Mouse (Mus musculus) forebrain, embryonic 14.5 days (tissue): ENCODE data around the gene Pfdn2. TPM values are rescaled to one million over a fixed set of nuclear protein-coding genes. Genes with fewer than 3 reads are reported as not detected.

ENCODE experiments used
- ATAC-seq: fragments of 200-750 bp; cut with Nextera tagmentation; 2 replicates; pipeline ENCODE4 v1.8.0; 2017; ENCODE audit warnings: mild to moderate bottlenecking, moderate library complexity
- DNase-seq: peaks from one replicate; pipeline ENCODE4 v3.0.0-alpha.2; 2015; ENCODE audit warnings: low spot score
- H3K27ac ChIP-seq: fragments of 300-500 bp; sonication (generic); 2 replicates; pipeline ENCODE4 v1.5.1; 2014; ENCODE audit warnings: low read depth, mild to moderate bottlenecking, control low read depth, low read length, moderate library complexity
- H3K27me3 ChIP-seq: fragments of 300-500 bp; sonication (generic); replicated peaks from 2 replicates; pipeline ENCODE4 v1.6.1; 2014; ENCODE audit warnings: low read length, control low read depth, mixed read lengths; ENCODE audit not compliant: control insufficient read depth, insufficient read depth
- H3K36me3 ChIP-seq: fragments of 300-500 bp; sonication (generic); 2 replicates; pipeline ENCODE4 v1.6.1; 2014; ENCODE audit warnings: low read length, control low read depth; ENCODE audit not compliant: control insufficient read depth, insufficient read depth
- H3K4me1 ChIP-seq: fragments of 300-500 bp; sonication (generic); 2 replicates; pipeline ENCODE4 v1.6.1; 2014; ENCODE audit warnings: antibody characterized with exemption, low read length, control low read depth; ENCODE audit not compliant: control insufficient read depth, insufficient read depth
- H3K4me2 ChIP-seq: fragments of 300-500 bp; sonication (generic); 2 replicates; pipeline ENCODE4 v1.6.1; 2014; ENCODE audit warnings: mild to moderate bottlenecking, control low read depth, low read length
- H3K4me3 ChIP-seq: fragments of 300-500 bp; sonication (generic); 2 replicates; pipeline ENCODE4 v1.5.1; 2014; ENCODE audit warnings: low read depth, low read length, control low read depth
- H3K9ac ChIP-seq: fragments of 300-500 bp; sonication (generic); 2 replicates; pipeline ENCODE4 v1.6.1; 2014; ENCODE audit warnings: mild to moderate bottlenecking, low read length, control low read depth, moderate library complexity
- H3K9me3 ChIP-seq: fragments of 300-500 bp; sonication (generic); replicated peaks from 2 replicates; pipeline ENCODE4 v1.6.1; 2016; ENCODE audit warnings: low read length, control low read depth, mixed read lengths; ENCODE audit not compliant: control insufficient read depth
- WGBS: fragments of 180-500 bp; shearing (Covaris S2); extraction: QIAGEN DNeasy Blood & Tissue Kit; methylation state at CpG from one replicate; pipeline ENCODE4 v1.1.7; 2014; 5-methylcytosine and 5-hydroxymethylcytosine counted together
- polyA plus RNA-seq: library from polyadenylated mRNA; unstranded; fragments of >200 nt; fragmentation: Nextera tagmentation; extraction: Ambion mirVana; gene quantifications from 2 replicates; pipeline ENCODE4 v1.2.1, GENCODE M21; 2014

Pfdn2 gene
- polyA plus RNA-seq, 1 experiment from 2014 or later = 78.3 TPM

- Histone ChIP-seq H3K4me2 (peak overlapping the region; percentile 83), H3K4me3 (peak overlapping the region; percentile 95), H3K27ac (peak overlapping the region; percentile 52), H3K36me3 (peaks cover 24% of the 10 kb centered on the region), H3K9ac (peak overlapping the region; percentile 84), H3K9me3 (peaks cover 3% of the 10 kb centered on the region; the same call in 1 of the 2 replicates), H3K4me1 (peaks cover 14% of the 10 kb centered on the region), H3K27me3 (no peaks in the 10 kb centered on the region)
- no peak; the same call in 1 of the 2 replicates for ATAC-seq
- DNase-seq = no peak
- under 1% methylated on average over 14 of the region's 14 CpGs for WGBS
Measured at GRCm38 (mm10) chr1:171346095-171346450, 603 bp downstream of the Pfdn2 start.

- Histone ChIP-seq H3K4me1 (peaks cover 14% of the 10 kb centered on the region), H3K36me3 (no peaks in the 10 kb centered on the region), H3K27ac (no peak overlapping the region), H3K9me3 (peaks cover 3% of the 10 kb centered on the region; the same call in 1 of the 2 replicates), H3K4me3 (no peak overlapping the region), H3K9ac (no peak overlapping the region), H3K27me3 (no peaks in the 10 kb centered on the region), H3K4me2 (no peak overlapping the region)
- WGBS = 93% methylated on average over 3 of the region's 3 CpGs
- DNase-seq = no peak
- ATAC-seq = no peak
Measured at GRCm38 (mm10) chr1:171348665-171349064, 3.2 kb downstream of the Pfdn2 start.

- WGBS = 96% methylated on average over 2 of the region's 2 CpGs
- no peak overlapping the region for H3K4me3 ChIP-seq
- DNase-seq (no peak), ATAC-seq (no peak)
- H3K27me3 ChIP-seq = no peaks in the 10 kb centered on the region
- H3K36me3 ChIP-seq = no peaks in the 10 kb centered on the region
- no peak overlapping the region for H3K27ac ChIP-seq
- H3K9ac ChIP-seq = no peak overlapping the region
- H3K4me2 ChIP-seq = no peak overlapping the region
- H3K4me1 ChIP-seq = peaks cover 14% of the 10 kb centered on the region
- H3K9me3 ChIP-seq = peaks cover 3% of the 10 kb centered on the region; the same call in 1 of the 2 replicates
Measured at GRCm38 (mm10) chr1:171349210-171349609, 3.7 kb downstream of the Pfdn2 start.

- ATAC-seq (no peak), DNase-seq (peak; percentile 30)
- no peak overlapping the region for H3K4me3 ChIP-seq
- no peak overlapping the region for H3K4me2 ChIP-seq
- no peak overlapping the region for H3K27ac ChIP-seq
- H3K9ac ChIP-seq = no peak overlapping the region
- H3K9me3 ChIP-seq = no peaks in the 10 kb centered on the region
- no peaks in the 10 kb centered on the region for H3K27me3 ChIP-seq
- 88% methylated on average over 5 of the region's 5 CpGs for WGBS
- H3K36me3 ChIP-seq = peaks cover 23% of the 10 kb centered on the region
- H3K4me1 ChIP-seq = peaks cover 5% of the 10 kb centered on the region
Measured at GRCm38 (mm10) chr1:171355812-171356340, 10.4 kb downstream of the Pfdn2 start.

GRCm38 (mm10) chr1:171356814-171357213 is 11.3 kb downstream of the Pfdn2 start:
- 90% methylated on average over 2 of the region's 2 CpGs for WGBS
- peaks cover 23% of the 10 kb centered on the region for H3K36me3 ChIP-seq
- H3K27ac ChIP-seq = no peak overlapping the region
- no peak overlapping the region for H3K4me3 ChIP-seq
- H3K27me3 ChIP-seq = no peaks in the 10 kb centered on the region
- H3K9ac ChIP-seq = no peak overlapping the region
- ATAC-seq = no peak
- DNase-seq = no peak
- no peaks in the 10 kb centered on the region for H3K9me3 ChIP-seq
- peaks cover 8% of the 10 kb centered on the region for H3K4me1 ChIP-seq
- no peak overlapping the region for H3K4me2 ChIP-seq

GRCm38 (mm10) chr1:171358421-171358820 is 13.0 kb downstream of the Pfdn2 start:
- H3K9ac ChIP-seq = no peak overlapping the region
- no peak overlapping the region for H3K4me3 ChIP-seq
- no peak overlapping the region for H3K27ac ChIP-seq
- ATAC-seq = no peak
- no peak overlapping the region for H3K4me2 ChIP-seq
- DNase-seq = peak; percentile 73
- H3K36me3 ChIP-seq = peaks cover 23% of the 10 kb centered on the region
- 77% methylated on average over 4 of the region's 4 CpGs for WGBS
- no peaks in the 10 kb centered on the region for H3K27me3 ChIP-seq
- peaks cover 8% of the 10 kb centered on the region for H3K4me1 ChIP-seq
- H3K9me3 ChIP-seq = no peaks in the 10 kb centered on the region

- Histone ChIP-seq H3K9me3 (no peaks in the 10 kb centered on the region), H3K27ac (peak overlapping the region; percentile 52), H3K4me3 (peak overlapping the region; percentile 48), H3K36me3 (peaks cover 23% of the 10 kb centered on the region), H3K4me1 (peaks cover 8% of the 10 kb centered on the region), H3K4me2 (peak overlapping the region; percentile 84), H3K9ac (peak overlapping the region; percentile 60), H3K27me3 (no peaks in the 10 kb centered on the region)
- no peak for DNase-seq
- ATAC-seq = no peak; the same call in 1 of the 2 replicates
- WGBS = 4% methylated on average over 26 of the region's 26 CpGs
Measured at GRCm38 (mm10) chr1:171360253-171360652, 14.8 kb downstream of the Pfdn2 start.

- Histone ChIP-seq H3K4me2 (peak within 1 kb of the TSS; percentile 84), H3K27me3 (no peaks in the 10 kb centered on the region), H3K4me3 (peak within 1 kb of the TSS; percentile 48), H3K9me3 (no peaks in the 10 kb centered on the region), H3K36me3 (peaks cover 23% of the 10 kb centered on the region), H3K9ac (peak within 1 kb of the TSS; percentile 60), H3K27ac (peak within 1 kb of the TSS; percentile 55), H3K4me1 (peaks cover 8% of the 10 kb centered on the region)
- ATAC-seq = peak; percentile 97
- WGBS = under 1% methylated on average over 21 of the region's 21 CpGs
- peak; percentile 99 for DNase-seq
Measured at GRCm38 (mm10) chr1:171360656-171361055, 15.2 kb downstream of the Pfdn2 start, which contains the start of gene Klhdc9. Gene Klhdc9, minus strand, starts transcription at chr1:171360798.
